Mouse (Mus musculus): ENCODE results near the gene Zfp341.

DNA sequence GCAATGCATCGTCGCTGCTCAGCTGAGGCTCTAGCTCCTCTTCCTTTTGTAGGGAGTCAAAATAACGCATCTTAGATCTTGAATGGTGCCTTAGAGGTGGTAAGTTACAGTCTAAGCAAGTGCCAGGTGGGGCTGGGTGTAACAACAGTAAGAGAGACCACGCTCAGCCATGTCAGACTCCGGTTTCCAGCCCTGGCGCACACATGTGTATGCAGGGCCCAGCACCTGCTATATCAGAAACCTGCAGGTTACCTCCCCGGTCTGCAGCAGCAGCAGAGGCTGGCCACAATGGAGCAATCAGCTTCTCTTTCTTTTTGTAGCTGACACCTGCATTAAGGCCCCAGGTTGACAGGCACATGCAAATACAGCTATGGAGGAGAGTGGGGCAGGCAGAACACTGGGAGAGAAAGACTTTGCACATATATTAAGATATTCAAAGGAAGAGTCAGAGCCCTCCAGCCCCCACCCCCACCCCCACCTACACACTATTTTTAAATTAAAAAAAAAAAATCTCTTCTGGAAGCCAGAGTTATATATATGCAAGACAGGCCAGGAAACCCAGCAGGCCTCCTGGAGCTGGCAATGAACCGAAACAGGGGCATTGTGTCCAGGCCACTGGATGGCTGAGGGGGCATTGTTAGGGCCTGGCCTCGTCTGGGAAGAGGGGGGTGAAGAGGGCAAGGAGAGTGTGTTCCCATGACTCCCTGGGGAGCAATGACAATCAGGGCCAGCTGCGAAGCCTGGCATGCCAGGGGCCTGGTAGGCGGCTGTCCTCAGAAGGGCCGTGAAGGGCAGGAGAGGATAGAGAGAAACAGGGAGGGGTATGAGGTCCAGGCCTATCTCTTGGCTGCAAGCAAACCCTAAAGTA is 36.0 kb upstream of the Zfp341 start:
- TF ChIP-seq CTCF (IDR thresholded peaks at IDR 0.05; ENCODE audit: low read depth), result no peak
- no peak for TF ChIP-seq EP300 (IDR thresholded peaks at IDR 0.05; ENCODE audit: low read depth)
